Mouse (Mus musculus) inflammation-experienced regulatory T-cells, adult 6 months (primary cell): Measurements from ENCODE around the gene Psmd3. TPM values are rescaled to one million over a fixed set of nuclear protein-coding genes. Genes with fewer than 3 reads are reported as not detected.

Experiments
- polyA plus RNA-seq, 3 experiments: library from polyadenylated mRNA; unstranded; fragments of 100-300 nt; shearing (Covaris generic); gene quantifications; one replicate each; pipeline ENCODE4 v1.2.1; 2017

Psmd3 gene
- polyA plus RNA-seq, 3 experiments from 2014 or later = 12.9 to 20.6 (median 15.5) TPM

Other genes with a start within 250 kb of the Psmd3 start
- 100 to 1,000 TPM; 148 to 198 (median 167) TPM for gene Mien1, start 243.6 kb upstream of the Psmd3 start, polyA plus RNA-seq
- 1 to 10 TPM; 1.2 to 3.1 (median 2.1) TPM for gene Grb7, start 236.2 kb upstream of the Psmd3 start, polyA plus RNA-seq
- 100 to 1,000 TPM in 1 of 3 experiments, 10 to 100 TPM in 2; 75.8 to 102 (median 78.8) TPM for gene Ikzf3, start 136.5 kb upstream of the Psmd3 start, polyA plus RNA-seq
- gene Zpbp2, start 131.5 kb upstream of the Psmd3 start, polyA plus RNA-seq = 1 to 10 TPM; 3.4 to 5.0 (median 4.3) TPM
- gene Ormdl3, start 95.2 kb upstream of the Psmd3 start, polyA plus RNA-seq = 10 to 100 TPM; 23.6 to 31.0 (median 30.7) TPM
- not detected for gene Lrrc3c, start 84.3 kb upstream of the Psmd3 start, polyA plus RNA-seq
- gene Gm12355, start 56.9 kb upstream of the Psmd3 start, polyA plus RNA-seq = 10 to 100 TPM in 2 of 3 experiments, 1 to 10 TPM in 1; 1.3 to 14.8 (median 10.7) TPM
- gene Gsdma3, start 56.2 kb upstream of the Psmd3 start, polyA plus RNA-seq = not detected
- gene Gsdma2, start 35.8 kb upstream of the Psmd3 start, polyA plus RNA-seq = not detected
- gene Gsdma, start 18.2 kb upstream of the Psmd3 start, polyA plus RNA-seq = not detected
- gene Csf3, start 18.7 kb downstream of the Psmd3 start, polyA plus RNA-seq = not detected
- 10 to 100 TPM; 23.8 to 32.5 (median 28.3) TPM for gene Med24, start 46.9 kb downstream of the Psmd3 start, polyA plus RNA-seq
- gene Thra, start 58.1 kb downstream of the Psmd3 start, polyA plus RNA-seq = 1 to 10 TPM; 1.3 to 6.3 (median 5.2) TPM
- gene Nr1d1, start 92.8 kb downstream of the Psmd3 start, polyA plus RNA-seq = 1 to 10 TPM; 6.5 to 8.4 (median 7.3) TPM
- gene Msl1, start 113.0 kb downstream of the Psmd3 start, polyA plus RNA-seq = 10 to 100 TPM; 16.7 to 26.3 (median 20.4) TPM
- gene Casc3, start 122.4 kb downstream of the Psmd3 start, polyA plus RNA-seq = 10 to 100 TPM in 2 of 3 experiments, 1 to 10 TPM in 1; 8.7 to 14.8 (median 11.6) TPM
- gene Rapgefl1, start 154.2 kb downstream of the Psmd3 start, polyA plus RNA-seq = under 1 TPM in 2 of 3 experiments, not detected in 1; 0.32 to 0.63 TPM
- gene Wipf2, start 181.1 kb downstream of the Psmd3 start, polyA plus RNA-seq = 10 to 100 TPM; 10.4 to 15.1 (median 14.2) TPM
- 10 to 100 TPM in 1 of 3 experiments, 1 to 10 TPM in 2; 5.1 to 40.6 (median 5.2) TPM for gene Cdc6, start 225.2 kb downstream of the Psmd3 start, polyA plus RNA-seq
- gene Rara, start 245.3 kb downstream of the Psmd3 start, polyA plus RNA-seq = 1 to 10 TPM; 7.4 to 8.1 (median 7.6) TPM